7 mouse cellular contexts compared by ENCODE assay signal in the genomic region with DNA sequence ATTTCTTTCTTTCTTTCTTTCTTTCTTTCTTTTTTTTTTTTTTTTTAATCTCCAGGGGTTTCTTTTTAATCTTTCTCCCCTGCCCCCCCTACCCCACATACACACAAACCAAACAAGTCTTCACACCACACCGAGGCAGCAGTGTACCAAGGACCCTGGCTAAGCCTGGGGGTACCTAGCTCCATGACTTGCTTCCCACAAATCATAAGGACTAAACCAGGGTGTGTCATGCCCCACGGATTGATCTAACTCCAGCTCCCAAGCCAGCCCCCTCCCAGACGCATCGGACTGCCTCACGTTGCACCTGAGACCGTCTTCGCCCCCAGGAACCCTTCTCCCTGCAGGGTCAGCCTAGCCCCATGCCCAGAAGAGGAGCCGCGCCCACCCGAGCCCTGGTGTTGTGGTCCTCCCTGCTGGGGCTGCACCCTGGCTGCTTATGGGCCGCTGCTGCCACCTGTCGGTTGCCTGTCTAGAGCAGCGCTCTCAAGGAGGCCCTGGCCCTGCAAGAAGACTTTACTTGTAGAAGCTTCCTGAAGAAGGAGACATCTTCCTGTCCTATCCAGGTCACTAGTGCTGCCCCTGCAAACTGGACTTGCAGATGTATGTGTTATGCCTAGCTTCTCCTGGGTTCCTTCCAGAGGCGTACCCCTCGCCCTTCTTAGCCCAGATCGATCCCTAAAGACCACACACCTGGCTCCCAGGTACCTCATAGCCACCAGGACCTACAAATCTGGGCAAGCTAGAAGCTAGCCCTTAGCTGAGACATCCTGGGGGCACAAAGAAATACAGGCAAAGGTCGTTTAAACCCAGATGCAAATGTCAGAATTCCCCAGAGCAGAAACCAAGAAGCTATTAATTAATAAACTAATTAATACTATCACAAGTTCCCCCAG. TPM values are rescaled to one million over a fixed set of nuclear protein-coding genes. Genes with fewer than 3 reads are reported as not detected.
A peak's percentile ranks its signal among the peaks of the same experiment; 100 is the strongest.
DNase-seq lines count a peak whose midpoint lies in the region; ATAC-seq and TF ChIP-seq lines count a peak whose summit lies in the region.

No protein-coding gene starts in this region.

- no peaks in the 10 kb centered on the region for H3K27me3 ChIP-seq in embryonic facial prominence, embryonic 10.5 days (replicated peaks; ENCODE audit: low read depth, poor library complexity, severe bottlenecking)
- H3K27me3 ChIP-seq in kidney, embryonic 14.5 days (ENCODE audit: control insufficient read depth, insufficient read depth, low read length), result no peaks in the 10 kb centered on the region
- no peaks in the 10 kb centered on the region for H3K27me3 ChIP-seq in limb, embryonic 14.5 days (ENCODE audit: control insufficient read depth, insufficient read depth, low read length)
- H3K27me3 ChIP-seq in midbrain, embryonic 16.5 days (ENCODE audit: control insufficient read depth, insufficient read depth, low read depth, low read length), result no peaks in the 10 kb centered on the region

- H3K9ac ChIP-seq in kidney, embryonic 14.5 days (ENCODE audit: low read depth, low read length), result no peak overlapping the region
- H3K9ac ChIP-seq in limb, embryonic 14.5 days (ENCODE audit: low read depth, low read length, severe bottlenecking), result no peak overlapping the region
- H3K9ac ChIP-seq in midbrain, embryonic 16.5 days (ENCODE audit: low read depth, low read length), result peak overlapping the region; percentile 73

- peak; percentile 90 for DNase-seq in adrenal gland, postnatal 10 days
- DNase-seq in embryonic facial prominence, embryonic 10.5 days (ENCODE audit: low spot score), result peak; percentile 85
- DNase-seq in heart, adult 8-10 months (ENCODE audit: low spot score), result peak; percentile 22
- DNase-seq in limb, embryonic 14.5 days (ENCODE audit: low spot score), result peak; percentile 84
- DNase-seq in spleen, postnatal 4 days (ENCODE audit: low spot score in 2 of 2), result peak; percentile 52 to 80

- H3K4me2 ChIP-seq in kidney, embryonic 14.5 days (replicated peaks; ENCODE audit: low read depth, low read length), result peak overlapping the region; percentile 54
- peak overlapping the region; percentile 56 for H3K4me2 ChIP-seq in limb, embryonic 14.5 days (replicated peaks; ENCODE audit: low read depth, low read length, severe bottlenecking)
- peak overlapping the region; percentile 82 for H3K4me2 ChIP-seq in midbrain, embryonic 16.5 days (ENCODE audit: low read length)

- H3K9me3 ChIP-seq in embryonic facial prominence, embryonic 10.5 days, result no peaks in the 10 kb centered on the region
- no peaks in the 10 kb centered on the region for H3K9me3 ChIP-seq in kidney, embryonic 14.5 days (ENCODE audit: control insufficient read depth, low read length)
- no peaks in the 10 kb centered on the region for H3K9me3 ChIP-seq in limb, embryonic 14.5 days (ENCODE audit: control insufficient read depth, low read length)
- H3K9me3 ChIP-seq in midbrain, embryonic 16.5 days (replicated peaks; ENCODE audit: control insufficient read depth, low read length, poor library complexity, severe bottlenecking), result no peaks in the 10 kb centered on the region

- H3K27ac ChIP-seq in embryonic facial prominence, embryonic 10.5 days (replicated peaks), result peak overlapping the region; percentile 40
- H3K27ac ChIP-seq in kidney, embryonic 14.5 days (ENCODE audit: low read depth, low read length), result no peak overlapping the region
- no peak overlapping the region for H3K27ac ChIP-seq in limb, embryonic 14.5 days (replicated peaks; ENCODE audit: low read depth, low read length)
- H3K27ac ChIP-seq in midbrain, embryonic 16.5 days (ENCODE audit: low read length), result no peak overlapping the region; the same call in 1 of the 2 replicates

- no peaks in the 10 kb centered on the region for H3K36me3 ChIP-seq in embryonic facial prominence, embryonic 10.5 days (replicated peaks)
- H3K36me3 ChIP-seq in kidney, embryonic 14.5 days (ENCODE audit: control insufficient read depth, insufficient read depth, low read length), result no peaks in the 10 kb centered on the region
- no peaks in the 10 kb centered on the region for H3K36me3 ChIP-seq in limb, embryonic 14.5 days (ENCODE audit: control insufficient read depth, insufficient read depth, low read length)
- H3K36me3 ChIP-seq in midbrain, embryonic 16.5 days (ENCODE audit: control insufficient read depth, insufficient read depth, low read length), result no peaks in the 10 kb centered on the region

- WGBS in embryonic facial prominence, embryonic 10.5 days, result 16% methylated on average over 17 of the region's 17 CpGs
- 16% methylated on average over 17 of the region's 17 CpGs for WGBS in kidney, embryonic 14.5 days
- 18% methylated on average over 17 of the region's 17 CpGs for WGBS in limb, embryonic 14.5 days
- 18% methylated on average over 17 of the region's 17 CpGs for WGBS in midbrain, embryonic 16.5 days

- no peak for TF ChIP-seq POLR2A in limb, embryonic 14.5 days (IDR thresholded peaks at IDR 0.05; ENCODE audit: borderline replicate concordance, extremely low read depth, insufficient read depth, insufficient read length)

- H3K4me1 ChIP-seq in embryonic facial prominence, embryonic 10.5 days, result peaks cover 6% of the 10 kb centered on the region
- 0 out of 2 replicates have a peak, but pooled peaks cover 6% of the 10 kb centered on the region for H3K4me1 ChIP-seq in kidney, embryonic 14.5 days (ENCODE audit: control insufficient read depth, insufficient read depth, low read length)
- H3K4me1 ChIP-seq in limb, embryonic 14.5 days (ENCODE audit: control insufficient read depth, insufficient read depth, low read length), result no peaks in the 10 kb centered on the region
- H3K4me1 ChIP-seq in midbrain, embryonic 16.5 days (ENCODE audit: control insufficient read depth, insufficient read depth, low read length), result peaks cover 11% of the 10 kb centered on the region; the same call in 1 of the 2 replicates

- H3K4me3 ChIP-seq in embryonic facial prominence, embryonic 10.5 days, result peak overlapping the region; percentile 47
- H3K4me3 ChIP-seq in kidney, embryonic 14.5 days (ENCODE audit: low read length), result peak overlapping the region; percentile 26
- H3K4me3 ChIP-seq in limb, embryonic 14.5 days (replicated peaks; ENCODE audit: low read length), result peak overlapping the region; percentile 17; the same call in 1 of the 2 replicates
- H3K4me3 ChIP-seq in midbrain, embryonic 16.5 days (ENCODE audit: low read depth, low read length), result peak overlapping the region; percentile 39

- ATAC-seq in kidney, embryonic 14.5 days (ENCODE audit: low FRiP score, low TSS enrichment), result peak; percentile 75
- ATAC-seq in limb, embryonic 14.5 days (ENCODE audit: low FRiP score, low read depth), result peak; percentile 83; the same call in 1 of the 2 replicates
- ATAC-seq in midbrain, embryonic 16.5 days, result peak; percentile 87

RNA-seq across cellular contexts. Expression of a gene that starts 56.2 kb away (rescaled TPM):
- under 1 TPM; 0.30 to 0.51 TPM for total RNA-seq in adrenal gland, postnatal 10 days (2021)
- polyA plus RNA-seq in embryonic facial prominence, embryonic 10.5 days (2016; fragmentation: Nextera tagmentation; extraction: Ambion mirVana), result 1.4 and 1.6 TPM in 2 replicates
- 1 to 10 TPM in 3 of 4 experiments, under 1 TPM in 1; 0.87 to 2.5 (median 1.8) TPM for total RNA-seq in heart, adult 8-10 months (2022)
- polyA plus RNA-seq in kidney, embryonic 14.5 days (2014; fragmentation: Nextera tagmentation; extraction: Ambion mirVana), result 32.1 and 36.7 TPM in 2 replicates
- 0.74 and 0.93 TPM in 2 replicates for polyA plus RNA-seq in limb, embryonic 14.5 days (2012; rRNA removed)
- polyA plus RNA-seq in limb, embryonic 14.5 days (2014; fragmentation: Nextera tagmentation; extraction: Ambion mirVana), result 0.41 and 0.70 TPM in 2 replicates
- polyA plus RNA-seq in midbrain, embryonic 16.5 days (2015; fragmentation: Nextera tagmentation; extraction: Ambion mirVana), result 0.53 and 0.75 TPM in 2 replicates

Comparison
In these comparisons a context has a peak if more than half of its experiments do, and no peak if none do; other contexts are left out.
1. DNase-seq: peak in every context shown above with its lines; median percentile 90 in adrenal gland, postnatal 10 days; 85 in embryonic facial prominence, embryonic 10.5 days; 84 in limb, embryonic 14.5 days; 66 in spleen, postnatal 4 days; 22 in heart, adult 8-10 months.
2. RNA of a gene that starts 56.2 kb away (polyA plus RNA-seq): 32.1 to 36.7 TPM in kidney, embryonic 14.5 days; 1.4 to 1.6 TPM in embryonic facial prominence, embryonic 10.5 days, 0.41 to 0.93 TPM in limb, embryonic 14.5 days and 0.53 to 0.75 TPM in midbrain, embryonic 16.5 days; every median in the first group is over 10 times any median in the second.
3. Peak in every context shown above with its lines, with median percentiles within 50 percentile points of each other: H3K4me3 ChIP-seq, ATAC-seq and H3K4me2 ChIP-seq.